Mouse (Mus musculus) MEL (cell line): ENCODE measurements around the gene Lsamp.
"Not testable (repeated sequence)": the region's sequence is repeated elsewhere in the genome, so short reads cannot be mapped to it uniquely, and the experiment has no call there.

Experiments
- CTCF ChIP-seq, 3 experiments: IDR thresholded peaks in 2 of 3; conservative IDR thresholded peaks in 1 of 3; 2 replicates each; pipeline ENCODE4 v1.5.1; 2011 to 2012; ENCODE audit warnings: low read length in 3 of 3, low read depth in 2 of 3, mild to moderate bottlenecking in 2 of 3, improper control_type of control experiment in 1 of 3, inconsistent platforms in 1 of 3, mixed read lengths in 1 of 3, moderate library complexity in 1 of 3; ENCODE audit not compliant: control insufficient read depth in 1 of 3, insufficient read depth in 1 of 3, poor library complexity in 1 of 3, severe bottlenecking in 1 of 3
- EP300 ChIP-seq, 2 experiments: IDR thresholded peaks; 2 replicates each; pipeline ENCODE4 v1.6.1; 2011; ENCODE audit warnings: improper control_type of control experiment in 2 of 2, low read length in 2 of 2, low read depth in 1 of 2, mild to moderate bottlenecking in 1 of 2
- MAX ChIP-seq: IDR thresholded peaks from 2 replicates; pipeline ENCODE4 v1.6.1; 2011; ENCODE audit warnings: low read length, improper control_type of control experiment
- MYC ChIP-seq: IDR thresholded peaks from 2 replicates; pipeline ENCODE4 v1.6.1; 2011; ENCODE audit warnings: low read depth, mild to moderate bottlenecking, low read length, improper control_type of control experiment, moderate library complexity
- POLR2A ChIP-seq, 2 experiments: IDR thresholded peaks; 2 replicates each; pipeline ENCODE4 v1.6.1; 2011 to 2012; ENCODE audit warnings: low read length in 2 of 2, mild to moderate bottlenecking in 2 of 2, control low read depth in 1 of 2, improper control_type of control experiment in 1 of 2, low read depth in 1 of 2, moderate library complexity in 1 of 2; ENCODE audit not compliant: control insufficient read depth in 1 of 2, insufficient read depth in 1 of 2, poor library complexity in 1 of 2
- RAD21 ChIP-seq: IDR thresholded peaks from 2 replicates; pipeline ENCODE4 v1.6.1; 2011; ENCODE audit warnings: mild to moderate bottlenecking, low read depth, low read length, improper control_type of control experiment
- USF1 ChIP-seq: IDR thresholded peaks from 2 replicates; pipeline ENCODE4 v1.6.1; 2014; ENCODE audit warnings: low read depth, mild to moderate bottlenecking, inconsistent platforms, low read length, improper control_type of control experiment, moderate library complexity
- USF2 ChIP-seq, 2 experiments: IDR thresholded peaks; 2 replicates each; pipeline ENCODE4 v1.6.1; 2011 to 2012; ENCODE audit warnings: improper control_type of control experiment in 2 of 2, low read length in 2 of 2, borderline replicate concordance in 1 of 2, inconsistent platforms in 1 of 2, low read depth in 1 of 2, mild to moderate bottlenecking in 1 of 2; ENCODE audit not compliant: insufficient read depth in 1 of 2
- ZC3H11A ChIP-seq: IDR thresholded peaks from 2 replicates; pipeline ENCODE4 v1.6.1; 2012; ENCODE audit warnings: low read depth, mild to moderate bottlenecking, inconsistent platforms, low read length, improper control_type of control experiment
- ZNF384 ChIP-seq: IDR thresholded peaks from 2 replicates; pipeline ENCODE4 v1.6.1; 2012; ENCODE audit warnings: low read depth, mild to moderate bottlenecking, inconsistent platforms, low read length, improper control_type of control experiment

DNA sequence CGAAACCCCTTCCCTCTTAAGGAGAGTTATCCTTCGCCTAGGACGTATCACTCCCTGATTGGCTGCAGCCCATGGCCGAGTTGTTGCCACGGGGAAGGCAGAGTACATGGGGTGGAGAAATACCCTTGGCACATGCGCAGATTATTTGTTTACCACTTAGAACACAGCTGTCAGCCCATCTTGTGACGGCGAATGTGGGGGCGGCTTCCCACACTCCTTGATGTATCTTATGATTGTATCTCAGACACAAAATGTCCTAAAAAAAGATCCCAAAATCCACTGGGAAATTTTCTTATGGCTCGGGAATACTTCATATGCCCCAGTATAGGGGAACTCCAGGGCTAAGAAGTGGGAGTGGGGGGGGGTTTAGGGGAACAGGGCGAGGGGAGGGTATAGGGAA lies 2019.3 kb downstream of the Lsamp start:
- not testable (repeated sequence) for TF ChIP-seq CTCF (IDR thresholded peaks at IDR 0.05 in 2 of 3, conservative IDR thresholded peaks at IDR 0.05 in 1 of 3; ENCODE audit: control insufficient read depth in 1 of 3, insufficient read depth in 1 of 3, low read depth in 2 of 3, low read length in 3 of 3, poor library complexity in 1 of 3, severe bottlenecking in 1 of 3); EP300 (IDR thresholded peaks at IDR 0.05; ENCODE audit: low read depth in 1 of 2, low read length in 2 of 2); RAD21; ZC3H11A; POLR2A (IDR thresholded peaks at IDR 0.05; ENCODE audit: control insufficient read depth in 1 of 2, insufficient read depth in 1 of 2, low read depth in 1 of 2, low read length in 2 of 2, poor library complexity in 1 of 2); ZNF384; USF2 (IDR thresholded peaks at IDR 0.05; ENCODE audit: borderline replicate concordance in 1 of 2, insufficient read depth in 1 of 2, low read depth in 1 of 2, low read length in 2 of 2); USF1; MYC; MAX
